Mouse (Mus musculus): ENCODE measurements around the gene Gramd1a. TPM values are rescaled to one million over a fixed set of nuclear protein-coding genes. Genes with fewer than 3 reads are reported as not detected.

Gramd1a gene
- 4.4 TPM for polyA plus RNA-seq (2014; fragmentation: Illumina TruSeq; extraction: RNeasy Lipid Tissue Mini Kit (QIAGEN cat#74804))

DNA sequence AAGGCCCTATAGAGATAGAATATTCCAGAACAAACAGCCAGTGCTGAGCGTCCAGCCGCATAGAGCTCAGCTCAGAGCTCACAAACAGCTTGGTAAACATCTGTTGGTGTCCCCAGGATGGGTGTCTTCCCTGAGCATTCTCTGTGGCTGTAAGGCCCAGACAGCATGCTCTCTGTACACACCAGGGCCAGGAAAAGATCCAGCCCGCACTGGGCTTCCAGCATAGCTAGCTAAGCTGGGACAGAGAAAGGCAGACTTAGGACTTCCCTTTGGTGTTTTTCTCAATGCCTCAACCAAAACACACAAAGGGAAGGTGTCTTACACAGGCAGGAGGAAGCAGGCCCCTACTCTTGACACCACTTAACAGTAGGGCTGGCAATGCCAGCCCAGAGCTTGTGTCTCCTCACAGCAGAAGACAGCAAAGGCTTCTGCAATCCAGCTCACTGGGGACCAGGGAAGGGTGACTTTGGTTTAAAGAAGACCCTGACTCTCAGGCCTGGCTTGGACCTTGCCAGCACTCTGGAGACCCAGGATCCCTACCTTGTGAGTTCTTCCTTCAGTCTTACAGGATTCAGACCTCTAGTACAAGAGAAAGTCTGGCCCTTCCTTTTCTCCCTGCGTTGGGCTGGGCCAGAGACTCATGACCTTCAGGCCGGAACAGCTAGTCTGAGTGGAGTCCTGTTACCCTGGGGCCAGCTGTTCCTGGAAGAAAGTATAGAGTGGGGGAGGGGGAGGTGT is at the start of gene Gramd1a:
Gramd1a (minus strand) TSS at position 601 of the 738 bp plus-strand sequence.

DNA sequence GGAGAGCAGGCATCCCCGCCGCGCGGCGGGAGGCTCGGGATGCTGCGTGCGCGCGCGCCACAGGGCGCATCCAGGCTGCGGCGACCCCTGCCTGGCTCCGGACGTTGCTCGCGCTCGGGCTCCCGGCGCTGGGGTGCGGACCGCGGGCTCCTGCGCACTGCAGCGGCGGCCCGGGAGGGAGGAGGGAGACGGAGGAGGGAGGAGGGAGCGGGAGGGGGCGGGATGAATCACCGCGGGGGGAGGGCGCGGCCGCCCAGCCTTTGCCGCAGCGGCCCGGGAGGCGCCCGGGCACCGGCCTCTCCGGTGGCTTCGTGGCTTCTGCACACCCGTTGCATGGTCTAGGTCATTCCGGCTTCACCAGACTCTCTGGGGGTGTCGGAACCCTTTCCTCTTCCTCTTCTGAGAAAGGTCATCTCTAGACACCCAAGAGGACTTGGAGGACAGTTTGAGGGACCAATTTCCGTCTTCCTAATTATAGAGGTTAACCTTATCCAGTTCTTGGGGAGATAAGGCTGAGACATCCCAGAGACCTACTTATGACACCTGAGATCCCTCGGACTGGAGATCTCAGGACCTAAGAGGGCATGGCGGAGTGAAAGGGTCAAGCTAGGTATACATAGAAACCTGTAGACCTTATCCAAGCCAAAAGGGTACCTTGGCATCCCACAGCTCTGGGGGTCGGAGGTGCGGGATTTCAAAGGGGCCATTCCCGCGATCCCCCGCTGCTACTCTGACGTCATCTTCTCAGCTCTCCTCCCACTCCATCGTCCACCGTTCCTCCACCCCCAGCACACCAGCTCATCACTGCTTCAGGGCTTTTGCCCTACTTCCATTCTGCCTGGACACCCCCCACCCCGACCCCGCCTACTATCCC is 28.6 kb downstream of the Gramd1a start, which contains the start of gene Scn1b:
Scn1b (minus strand) TSS at position 153 of the 874 bp plus-strand sequence.

DNA sequence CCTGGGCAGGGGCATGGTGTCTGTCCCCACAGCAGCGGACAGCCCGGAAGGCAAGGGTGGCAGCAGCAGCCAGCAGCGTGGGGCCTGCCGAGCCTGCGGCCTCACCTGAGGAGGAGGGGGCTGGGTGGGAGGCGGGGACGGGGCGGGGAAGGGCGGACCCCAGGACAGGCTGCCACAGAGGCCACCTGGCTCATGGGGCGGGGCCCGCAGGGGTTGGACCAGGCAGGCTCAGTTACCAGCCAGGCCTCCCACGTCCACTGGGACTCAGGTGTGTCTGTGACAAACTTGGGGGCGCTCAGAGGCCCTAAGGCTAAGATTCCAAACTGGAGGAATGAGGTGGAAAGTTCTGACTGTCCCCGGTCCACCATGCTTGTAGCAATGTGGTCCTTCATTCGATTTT is 40.5 kb downstream of the Gramd1a start, which contains the start of gene Hpn:
Hpn (minus strand) TSS at position 109 of the 400 bp plus-strand sequence.

Other genes with a start within 250 kb of the Gramd1a start
- not detected for gene Mag, start 241.0 kb downstream of the Gramd1a start, polyA plus RNA-seq (2014; fragmentation: Illumina TruSeq; extraction: RNeasy Lipid Tissue Mini Kit (QIAGEN cat#74804))
- not detected for gene Hamp2, start 231.2 kb downstream of the Gramd1a start, polyA plus RNA-seq (2014; fragmentation: Illumina TruSeq; extraction: RNeasy Lipid Tissue Mini Kit (QIAGEN cat#74804))
- not detected for gene Hamp, start 211.9 kb downstream of the Gramd1a start, polyA plus RNA-seq (2014; fragmentation: Illumina TruSeq; extraction: RNeasy Lipid Tissue Mini Kit (QIAGEN cat#74804))
- 67.2 TPM for gene Usf2, start 199.1 kb downstream of the Gramd1a start, polyA plus RNA-seq (2014; fragmentation: Illumina TruSeq; extraction: RNeasy Lipid Tissue Mini Kit (QIAGEN cat#74804))
- gene Lsr, start 182.4 kb downstream of the Gramd1a start, polyA plus RNA-seq (2014; fragmentation: Illumina TruSeq; extraction: RNeasy Lipid Tissue Mini Kit (QIAGEN cat#74804)): 1.8 TPM
- gene Fam187b, start 182.1 kb downstream of the Gramd1a start, polyA plus RNA-seq (2014; fragmentation: Illumina TruSeq; extraction: RNeasy Lipid Tissue Mini Kit (QIAGEN cat#74804)): 0.71 TPM
- 6.0 TPM for gene Fxyd5, start 113.4 kb downstream of the Gramd1a start, polyA plus RNA-seq (2014; fragmentation: Illumina TruSeq; extraction: RNeasy Lipid Tissue Mini Kit (QIAGEN cat#74804))
- not detected for gene Fxyd7, start 104.4 kb downstream of the Gramd1a start, polyA plus RNA-seq (2014; fragmentation: Illumina TruSeq; extraction: RNeasy Lipid Tissue Mini Kit (QIAGEN cat#74804))
- gene Fxyd1, start 98.7 kb downstream of the Gramd1a start, polyA plus RNA-seq (2014; fragmentation: Illumina TruSeq; extraction: RNeasy Lipid Tissue Mini Kit (QIAGEN cat#74804)): 4.9 TPM
- 0.43 TPM for gene Lgi4, start 96.6 kb downstream of the Gramd1a start, polyA plus RNA-seq (2014; fragmentation: Illumina TruSeq; extraction: RNeasy Lipid Tissue Mini Kit (QIAGEN cat#74804))
- gene Fxyd3, start 79.2 kb downstream of the Gramd1a start, polyA plus RNA-seq (2014; fragmentation: Illumina TruSeq; extraction: RNeasy Lipid Tissue Mini Kit (QIAGEN cat#74804)): 6.1 TPM
- not detected for gene Hpn, start 40.6 kb downstream of the Gramd1a start, polyA plus RNA-seq (2014; fragmentation: Illumina TruSeq; extraction: RNeasy Lipid Tissue Mini Kit (QIAGEN cat#74804))
- 0.48 TPM for gene Scn1b, start 28.9 kb downstream of the Gramd1a start, polyA plus RNA-seq (2014; fragmentation: Illumina TruSeq; extraction: RNeasy Lipid Tissue Mini Kit (QIAGEN cat#74804))
- not detected for gene Scgb2b2, start 134.6 kb upstream of the Gramd1a start, polyA plus RNA-seq (2014; fragmentation: Illumina TruSeq; extraction: RNeasy Lipid Tissue Mini Kit (QIAGEN cat#74804))
- not detected for gene Scgb1b2, start 135.9 kb upstream of the Gramd1a start, polyA plus RNA-seq (2014; fragmentation: Illumina TruSeq; extraction: RNeasy Lipid Tissue Mini Kit (QIAGEN cat#74804))
- gene Scgb2b3, start 206.2 kb upstream of the Gramd1a start, polyA plus RNA-seq (2014; fragmentation: Illumina TruSeq; extraction: RNeasy Lipid Tissue Mini Kit (QIAGEN cat#74804)): not detected
- gene Scgb1b3, start 219.7 kb upstream of the Gramd1a start, polyA plus RNA-seq (2014; fragmentation: Illumina TruSeq; extraction: RNeasy Lipid Tissue Mini Kit (QIAGEN cat#74804)): not detected

Measured in ovary, adult 10 weeks (tissue).